Mouse (Mus musculus): ENCODE results near the gene Kdm4d.
"Not testable (repeated sequence)": the region's sequence is repeated elsewhere in the genome, so short reads cannot be mapped to it uniquely, and the experiment has no call there.

- TF ChIP-seq CTCF (IDR thresholded peaks at IDR 0.05; ENCODE audit: low read depth) = peak; percentile 54
- not testable (repeated sequence) for TF ChIP-seq EP300 (IDR thresholded peaks at IDR 0.05; ENCODE audit: low read depth)
These were observed 49.2 kb downstream of the Kdm4d start for GRCm38 (mm10) chr9:14451120-14451519.
